Mouse (Mus musculus) megakaryocyte, embryonic 14.5 days (primary cell): ENCODE measurements at regions not wholly inside any gene's neighbourhood (a gene's known extent, or its start where the extent isn't known, plus 50 kb on each side); places are given as distances from the start of the nearest gene placed in this dataset.

Experiments
- FLI1 ChIP-seq: IDR thresholded peaks from 2 replicates; pipeline ENCODE4 v1.6.1; 2012; ENCODE audit warnings: low read length, inconsistent platforms, mixed read lengths
- GATA1 ChIP-seq: IDR thresholded peaks from 3 replicates; pipeline ENCODE4 v1.6.1; 2012; ENCODE audit warnings: mixed read lengths, low read length, inconsistent platforms, borderline replicate concordance

- TF ChIP-seq GATA1 (peak; percentile 74; the same call in 1 of the 3 replicates), FLI1 (peak; percentile 59; the same call in 1 of the 2 replicates)
These were observed 95.8 kb upstream of the Trpm1 start for GRCm38 (mm10) chr7:64057873-64058272.
